26 mouse cellular contexts compared by ENCODE assay signal in genomic region chr10:76016886-76017285, GRCm38 (mm10).
"Had no signal": no experiment of that assay in that cellular context is flagged by ENCODE, and none has a peak within 500 bp of the region (broad histone marks: within the 10 kb centered on the region; RNA-seq: fewer than 3 reads in every experiment).

No protein-coding gene starts in this region.

- H3K27me3 ChIP-seq: heart, embryonic 13.5 days; heart, embryonic 15.5 days; hindbrain, embryonic 13.5 days; hindbrain, embryonic 15.5 days; intestine, embryonic 15.5 days; limb, embryonic 12.5 days; liver, embryonic 13.5 days; liver, embryonic 15.5 days had no signal

- ATAC-seq: hindbrain, postnatal 0 days; inflammation-experienced regulatory T-cells, adult 6 months; intestine, embryonic 15.5 days; intestine, postnatal 0 days had no signal

- H3K27ac ChIP-seq: heart, adult 2 months; heart, embryonic 13.5 days; heart, embryonic 15.5 days; hindbrain, embryonic 13.5 days; hindbrain, embryonic 15.5 days; hindbrain, postnatal 0 days; intestine, embryonic 15.5 days; layer of hippocampus, adult 2 months; left cerebral cortex, adult 2 months; limb, embryonic 10.5 days; limb, embryonic 12.5 days; liver, embryonic 13.5 days; liver, embryonic 15.5 days had no signal

- DNase-seq: gastrocnemius, postnatal 10 days; gastrocnemius, postnatal 36 days; heart, adult 11 months; heart, adult 2 months; heart, postnatal 14 days; heart, postnatal 36 days; kidney, adult 18-20 months; kidney, adult 8-10 months; kidney, postnatal 10 days; kidney, postnatal 25 days; kidney, postnatal 4 days; liver; liver, embryonic 13.5 days had no signal

- H3K4me3 ChIP-seq: heart, adult 2 months; heart, embryonic 13.5 days; heart, embryonic 15.5 days; hindbrain, embryonic 13.5 days; hindbrain, embryonic 15.5 days; intestine, embryonic 15.5 days; layer of hippocampus, adult 2 months; left cerebral cortex, adult 2 months; limb, embryonic 10.5 days; limb, embryonic 12.5 days; liver, embryonic 13.5 days; liver, embryonic 15.5 days had no signal
